30 mouse cellular contexts compared by ENCODE assay signal in the genomic region with DNA sequence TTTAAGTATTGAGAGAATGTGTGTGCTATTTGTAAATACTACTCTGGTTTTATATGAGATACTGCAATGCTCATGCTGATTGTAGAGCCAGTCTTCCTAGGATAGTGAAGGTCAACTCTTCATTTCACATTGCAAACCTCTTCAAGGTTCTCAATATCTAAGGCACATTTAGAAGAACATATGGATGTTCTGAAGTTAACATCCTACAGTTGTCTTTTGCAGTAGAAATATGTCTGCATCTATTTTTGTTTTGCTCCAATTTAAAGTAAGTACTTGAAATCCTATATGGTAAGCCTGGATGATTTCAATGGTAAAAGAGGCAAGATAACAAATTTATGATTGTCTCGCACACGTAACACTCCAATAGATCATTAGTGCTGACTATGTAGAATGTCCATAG.
"Had no signal": no experiment of that assay in that cellular context is flagged by ENCODE, and none has a peak within 500 bp of the region (broad histone marks: within the 10 kb centered on the region; RNA-seq: fewer than 3 reads in every experiment).

No protein-coding gene starts in this region.

- H3K27ac ChIP-seq: limb, embryonic 10.5 days; limb, embryonic 12.5 days; limb, embryonic 13.5 days; limb, embryonic 15.5 days; liver, embryonic 12.5 days; liver, embryonic 13.5 days; liver, embryonic 14.5 days; liver, embryonic 15.5 days; lung, embryonic 15.5 days; macrophage; midbrain, embryonic 10.5 days; midbrain, embryonic 12.5 days; midbrain, embryonic 13.5 days; neural tube, embryonic 12.5 days had no signal

- H3K9ac ChIP-seq: limb, embryonic 12.5 days; limb, embryonic 13.5 days; limb, embryonic 15.5 days; liver, embryonic 12.5 days; liver, embryonic 13.5 days; liver, embryonic 14.5 days; liver, embryonic 15.5 days; liver, postnatal 0 days; lung, embryonic 14.5 days; lung, embryonic 15.5 days; midbrain, embryonic 12.5 days; midbrain, embryonic 13.5 days; neural tube, embryonic 12.5 days had no signal

- H3K27me3 ChIP-seq: limb, embryonic 12.5 days; limb, embryonic 13.5 days; limb, embryonic 15.5 days; liver, embryonic 12.5 days; liver, embryonic 13.5 days; liver, embryonic 15.5 days; lung, embryonic 15.5 days; megakaryocyte, embryonic 14.5 days; midbrain, embryonic 12.5 days; midbrain, embryonic 13.5 days; neural tube, embryonic 12.5 days had no signal

- H3K4me1 ChIP-seq: limb, embryonic 10.5 days; limb, embryonic 12.5 days; limb, embryonic 13.5 days; limb, embryonic 15.5 days; liver, embryonic 12.5 days; liver, embryonic 13.5 days; liver, embryonic 15.5 days; lung, embryonic 15.5 days; megakaryocyte, embryonic 14.5 days; midbrain, embryonic 10.5 days; midbrain, embryonic 12.5 days; midbrain, embryonic 13.5 days; neural tube, embryonic 12.5 days had no signal

- H3K4me3 ChIP-seq: limb, embryonic 10.5 days; limb, embryonic 12.5 days; limb, embryonic 13.5 days; limb, embryonic 15.5 days; liver, embryonic 12.5 days; liver, embryonic 13.5 days; liver, embryonic 15.5 days; lung, embryonic 15.5 days; megakaryocyte, embryonic 14.5 days; midbrain, embryonic 10.5 days; midbrain, embryonic 12.5 days; midbrain, embryonic 13.5 days; myocyte; neural tube, embryonic 12.5 days had no signal

- H3K4me2 ChIP-seq: limb, embryonic 12.5 days; limb, embryonic 13.5 days; limb, embryonic 15.5 days; liver, embryonic 11.5 days; liver, embryonic 12.5 days; liver, embryonic 13.5 days; liver, embryonic 15.5 days; lung, embryonic 14.5 days; lung, embryonic 15.5 days; midbrain, embryonic 12.5 days; midbrain, embryonic 13.5 days; neural tube, embryonic 12.5 days had no signal

- H3K36me3 ChIP-seq: limb, embryonic 10.5 days; limb, embryonic 12.5 days; limb, embryonic 13.5 days; limb, embryonic 15.5 days; liver, embryonic 12.5 days; liver, embryonic 13.5 days; liver, embryonic 15.5 days; lung, embryonic 15.5 days; midbrain, embryonic 10.5 days; midbrain, embryonic 12.5 days; midbrain, embryonic 13.5 days; neural tube, embryonic 12.5 days had no signal

- H3K9me3 ChIP-seq: limb, embryonic 10.5 days; limb, embryonic 12.5 days; limb, embryonic 13.5 days; limb, embryonic 15.5 days; liver, embryonic 12.5 days; liver, embryonic 13.5 days; liver, embryonic 15.5 days; lung, embryonic 15.5 days; megakaryocyte, embryonic 14.5 days; midbrain, embryonic 10.5 days; midbrain, embryonic 12.5 days; midbrain, embryonic 13.5 days; neural tube, embryonic 12.5 days had no signal

- ATAC-seq: liver, embryonic 12.5 days; liver, postnatal 0 days; lung, postnatal 0 days; midbrain, embryonic 13.5 days; midbrain, embryonic 16.5 days had no signal

- DNase-seq: left cerebral cortex, postnatal 4 days; liver; liver, embryonic 13.5 days; liver, postnatal 0 days; lung, adult 18-20 months; lung, adult 2 months; lung, embryonic 14.5 days; lung, postnatal 10 days; lung, postnatal 14 days; lung, postnatal 36 days; lung, postnatal 4 days; midbrain, embryonic 14.5 days had no signal
